Mouse (Mus musculus): ENCODE results near the gene Gm42906.

GRCm38 (mm10) chr5:151400557-151400944, 27.4 kb downstream of the Gm42906 start:
- TF ChIP-seq CTCF (IDR thresholded peaks at IDR 0.05; ENCODE audit: low read depth) (no peak), EP300 (IDR thresholded peaks at IDR 0.05; ENCODE audit: low read depth) (no peak)

Measured in liver, postnatal 0 days (tissue).